Mouse (Mus musculus) heart, embryonic 10.5 days (tissue): ENCODE data around the gene Cdca7. TPM values are rescaled to one million over a fixed set of nuclear protein-coding genes. Genes with fewer than 3 reads are reported as not detected.

ENCODE experiments used
- DNase-seq: peaks from one replicate; pipeline ENCODE4 v3.0.0-alpha.2; 2017; ENCODE audit warnings: low spot score
- H3K27ac ChIP-seq: fragments of 300-500 bp; sonication (generic); 2 replicates; pipeline ENCODE4 v1.5.1; 2016; ENCODE audit warnings: mild to moderate bottlenecking
- H3K27me3 ChIP-seq: fragments of 300-500 bp; sonication (generic); 2 replicates; pipeline ENCODE4 v1.6.1; 2016; ENCODE audit warnings: mild to moderate bottlenecking; ENCODE audit not compliant: poor library complexity, insufficient read depth, severe bottlenecking
- H3K36me3 ChIP-seq: fragments of 300-500 bp; sonication (generic); 2 replicates; pipeline ENCODE4 v1.6.1; 2016; ENCODE audit warnings: mild to moderate bottlenecking, moderate library complexity
- H3K4me1 ChIP-seq: fragments of 300-500 bp; sonication (generic); 2 replicates; pipeline ENCODE4 v1.6.1; 2016; ENCODE audit warnings: mild to moderate bottlenecking
- H3K4me3 ChIP-seq: fragments of 300-500 bp; sonication (generic); 2 replicates; pipeline ENCODE4 v1.5.1; 2016; ENCODE audit warnings: mild to moderate bottlenecking, moderate library complexity
- H3K9me3 ChIP-seq: fragments of 300-500 bp; sonication (generic); 2 replicates; pipeline ENCODE4 v1.6.1; 2016; ENCODE audit warnings: mild to moderate bottlenecking, moderate library complexity
- WGBS: fragments of 180-500 bp; shearing (Covaris S2); methylation state at CpG from one replicate; pipeline ENCODE4 v1.1.7; 2016; 5-methylcytosine and 5-hydroxymethylcytosine counted together
- polyA plus RNA-seq: library from polyadenylated mRNA; unstranded; fragments of >200 nt; fragmentation: Nextera tagmentation; extraction: Ambion mirVana; gene quantifications from 2 replicates; pipeline ENCODE4 v1.2.1, GENCODE M21; 2016

Gene Cdca7
- polyA plus RNA-seq, 1 experiment from 2014 or later, result 119 TPM

GRCm38 (mm10) chr2:72471415-72472070 lies 4.4 kb upstream of the Cdca7 start:
- Histone ChIP-seq H3K9me3 (no peaks in the 10 kb centered on the region), H3K27me3 (no peaks in the 10 kb centered on the region), H3K4me3 (no peak overlapping the region), H3K27ac (no peak overlapping the region), H3K36me3 (no peaks in the 10 kb centered on the region), H3K4me1 (peaks cover 18% of the 10 kb centered on the region)
- DNase-seq, result no peak
- 69% methylated on average over 16 of the region's 16 CpGs for WGBS

- peaks cover 37% of the 10 kb centered on the region for H3K4me1 ChIP-seq
- peak overlapping the region; percentile 95; the same call in 1 of the 2 replicates for H3K27ac ChIP-seq
- 46% methylated on average over 7 of the region's 7 CpGs for WGBS
- no peak for DNase-seq
- no peaks in the 10 kb centered on the region for H3K27me3 ChIP-seq
- H3K36me3 ChIP-seq, result peaks cover 11% of the 10 kb centered on the region; the same call in 1 of the 2 replicates
- no peaks in the 10 kb centered on the region for H3K9me3 ChIP-seq
- peak overlapping the region; percentile 77 for H3K4me3 ChIP-seq
Observed at GRCm38 (mm10) chr2:72474531-72475287, 1.2 kb upstream of the Cdca7 start.

- H3K36me3 ChIP-seq, result peaks cover 18% of the 10 kb centered on the region
- peaks cover 41% of the 10 kb centered on the region for H3K4me1 ChIP-seq
- WGBS, result under 1% methylated on average over 7 of the region's 7 CpGs
- DNase-seq, result no peak
- no peaks in the 10 kb centered on the region for H3K27me3 ChIP-seq
- H3K9me3 ChIP-seq, result no peaks in the 10 kb centered on the region
- H3K27ac ChIP-seq, result peak overlapping the region; percentile 95
- H3K4me3 ChIP-seq, result peak overlapping the region; percentile 77
Observed at GRCm38 (mm10) chr2:72475423-72475796, 549 bp upstream of the Cdca7 start.

DNA sequence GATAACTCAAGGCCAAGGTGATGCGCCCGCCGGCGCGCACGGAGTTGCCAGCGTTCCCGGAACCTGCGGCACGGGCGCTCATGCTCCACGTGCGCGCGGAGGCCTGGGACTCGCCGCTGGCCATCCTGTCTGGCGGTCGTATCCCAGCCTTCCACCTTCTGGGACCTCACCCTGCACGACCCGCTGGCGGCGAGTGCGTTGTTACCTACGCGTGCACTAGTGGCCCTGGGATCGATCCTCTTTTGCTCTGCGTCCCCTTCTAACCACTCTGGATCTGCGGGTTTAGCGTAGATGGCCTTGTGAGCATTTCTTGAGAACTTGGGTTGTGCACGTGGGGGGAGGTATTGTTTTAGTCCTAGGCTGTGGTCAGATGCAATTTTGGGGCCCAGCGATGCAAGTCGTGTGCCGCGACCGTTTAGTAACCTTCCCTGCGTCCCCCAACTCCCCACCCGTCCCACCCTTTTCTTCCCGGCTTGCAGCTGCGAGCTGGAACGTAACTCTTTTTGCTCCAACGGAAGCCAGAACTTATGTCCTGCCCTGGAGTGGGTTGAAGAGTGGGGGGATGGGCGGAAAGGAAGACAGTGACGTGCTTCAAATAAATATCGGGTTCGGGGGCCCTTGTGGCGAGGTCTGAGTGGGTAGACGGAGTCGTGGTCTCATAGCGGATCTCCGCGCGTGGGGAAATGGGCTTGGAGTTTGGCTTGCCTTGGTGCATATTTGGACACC lies 690 bp downstream of the Cdca7 start:
- H3K4me3 ChIP-seq, result peak overlapping the region; percentile 77
- peaks cover 30% of the 10 kb centered on the region for H3K36me3 ChIP-seq
- H3K4me1 ChIP-seq, result peaks cover 41% of the 10 kb centered on the region
- WGBS, result under 1% methylated on average over 53 of the region's 53 CpGs
- H3K9me3 ChIP-seq, result no peaks in the 10 kb centered on the region
- no peaks in the 10 kb centered on the region for H3K27me3 ChIP-seq
- H3K27ac ChIP-seq, result peak overlapping the region; percentile 95
- peak; percentile 81 for DNase-seq

GRCm38 (mm10) chr2:72477221-72477620 lies 1.3 kb downstream of the Cdca7 start:
- Histone ChIP-seq H3K4me1 (peaks cover 41% of the 10 kb centered on the region), H3K4me3 (peak overlapping the region; percentile 77), H3K9me3 (no peaks in the 10 kb centered on the region), H3K27ac (peak overlapping the region; percentile 95), H3K27me3 (no peaks in the 10 kb centered on the region), H3K36me3 (peaks cover 36% of the 10 kb centered on the region)
- DNase-seq, result no peak
- 6% methylated on average over 11 of the region's 11 CpGs for WGBS

DNA sequence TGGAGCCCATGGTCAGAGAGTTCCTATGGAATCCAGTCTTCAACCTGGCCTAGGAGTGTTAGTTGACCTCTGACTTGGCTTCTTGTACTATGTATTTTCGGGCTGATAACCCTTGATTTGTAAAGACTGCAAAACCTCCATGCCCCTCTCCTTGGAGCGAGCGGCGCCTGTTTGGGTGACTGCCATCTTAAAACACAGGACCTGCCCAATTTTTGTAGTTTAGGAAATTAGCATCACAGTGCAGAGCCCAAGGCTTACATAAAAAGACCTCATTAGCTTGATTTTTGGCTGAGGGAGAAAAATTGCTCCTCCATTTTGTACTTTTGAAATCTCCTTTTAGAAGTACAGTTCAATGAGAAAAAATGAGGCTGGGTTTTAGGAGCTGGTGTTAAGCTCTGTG lies 2.2 kb downstream of the Cdca7 start:
- H3K27ac ChIP-seq, result no peak overlapping the region
- H3K36me3 ChIP-seq, result peaks cover 45% of the 10 kb centered on the region
- H3K4me1 ChIP-seq, result peaks cover 37% of the 10 kb centered on the region
- DNase-seq, result no peak
- no peaks in the 10 kb centered on the region for H3K27me3 ChIP-seq
- H3K4me3 ChIP-seq, result peak overlapping the region; percentile 77
- no peaks in the 10 kb centered on the region for H3K9me3 ChIP-seq
- 91% methylated on average over 4 of the region's 4 CpGs for WGBS

GRCm38 (mm10) chr2:72478921-72479320 lies 3.0 kb downstream of the Cdca7 start:
- DNase-seq, result no peak
- H3K9me3 ChIP-seq, result no peaks in the 10 kb centered on the region
- H3K4me1 ChIP-seq, result peaks cover 33% of the 10 kb centered on the region
- WGBS, result 84% methylated on average over 13 of the region's 13 CpGs
- H3K36me3 ChIP-seq, result peaks cover 53% of the 10 kb centered on the region
- no peak overlapping the region for H3K27ac ChIP-seq
- no peaks in the 10 kb centered on the region for H3K27me3 ChIP-seq
- no peak overlapping the region for H3K4me3 ChIP-seq

- H3K27ac ChIP-seq, result no peak overlapping the region
- H3K4me3 ChIP-seq, result no peak overlapping the region
- DNase-seq, result no peak
- peaks cover 62% of the 10 kb centered on the region for H3K36me3 ChIP-seq
- H3K9me3 ChIP-seq, result no peaks in the 10 kb centered on the region
- H3K27me3 ChIP-seq, result no peaks in the 10 kb centered on the region
- peaks cover 26% of the 10 kb centered on the region for H3K4me1 ChIP-seq
- 91% methylated on average over 9 of the region's 9 CpGs for WGBS
Observed at GRCm38 (mm10) chr2:72479818-72480217, 3.9 kb downstream of the Cdca7 start.

DNA sequence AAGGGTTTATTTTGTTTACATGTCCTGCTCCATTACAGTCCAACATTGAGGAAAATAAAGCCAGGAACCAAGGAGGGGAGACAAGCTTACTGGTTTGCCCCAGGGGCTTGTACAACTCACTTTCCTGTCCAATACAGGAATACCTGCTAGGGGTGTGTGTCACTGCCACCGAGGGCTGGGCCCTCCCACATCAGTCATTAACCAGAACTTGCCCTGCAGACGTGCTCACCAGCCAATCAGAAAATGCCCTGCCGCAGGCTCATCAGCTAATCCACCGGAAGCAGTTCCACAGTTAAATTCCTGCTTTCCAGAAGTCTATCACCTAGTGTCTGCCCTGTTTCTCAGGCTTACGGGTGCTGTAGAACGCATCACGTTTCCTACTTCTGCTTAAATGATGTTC lies 15.7 kb downstream of the Cdca7 start:
- 47% methylated on average over 7 of the region's 7 CpGs for WGBS
- H3K27me3 ChIP-seq, result no peaks in the 10 kb centered on the region
- DNase-seq, result no peak

GRCm38 (mm10) chr2:72493039-72493438 lies 17.1 kb downstream of the Cdca7 start:
- 35% methylated on average over 14 of the region's 14 CpGs for WGBS
- no peaks in the 10 kb centered on the region for H3K9me3 ChIP-seq
- H3K27me3 ChIP-seq, result no peaks in the 10 kb centered on the region; the same call in 1 of the 2 replicates
- peak overlapping the region; percentile 36 for H3K4me3 ChIP-seq
- H3K4me1 ChIP-seq, result 0 out of 2 replicates have a peak, but pooled peaks cover 3% of the 10 kb centered on the region
- DNase-seq, result no peak
- no peak overlapping the region for H3K27ac ChIP-seq
- H3K36me3 ChIP-seq, result no peaks in the 10 kb centered on the region

More for the DNA sequence above, 15.7 kb downstream of the Cdca7 start:
- no peak overlapping the region for H3K4me3 ChIP-seq
- H3K36me3 ChIP-seq, result peaks cover 10% of the 10 kb centered on the region; the same call in 1 of the 2 replicates
- 0 out of 2 replicates have a peak, but pooled peaks cover 3% of the 10 kb centered on the region for H3K4me1 ChIP-seq
- H3K9me3 ChIP-seq, result no peaks in the 10 kb centered on the region
- H3K27ac ChIP-seq, result no peak overlapping the region

- peak overlapping the region; percentile 48 for H3K4me3 ChIP-seq
- H3K9me3 ChIP-seq, result no peaks in the 10 kb centered on the region
- H3K27ac ChIP-seq, result peak overlapping the region; percentile 49; the same call in 1 of the 2 replicates
- peaks cover 25% of the 10 kb centered on the region for H3K27me3 ChIP-seq
- WGBS, result 6% methylated on average over 23 of the region's 23 CpGs
- DNase-seq, result no peak
- H3K4me1 ChIP-seq, result peaks cover 5% of the 10 kb centered on the region; the same call in 1 of the 2 replicates
- no peaks in the 10 kb centered on the region for H3K36me3 ChIP-seq
Observed at GRCm38 (mm10) chr2:72499074-72499721, 23.2 kb downstream of the Cdca7 start.

- WGBS, result 29% methylated on average over 8 of the region's 8 CpGs
- H3K4me3 ChIP-seq, result peak overlapping the region; percentile 48; the same call in 1 of the 2 replicates
Observed at GRCm38 (mm10) chr2:72499782-72500411, 23.9 kb downstream of the Cdca7 start.

More at GRCm38 (mm10) chr2:72499782-72500411, 23.9 kb downstream of the Cdca7 start:
- Histone ChIP-seq H3K27ac (no peak overlapping the region), H3K4me1 (peaks cover 5% of the 10 kb centered on the region; the same call in 1 of the 2 replicates), H3K36me3 (no peaks in the 10 kb centered on the region), H3K27me3 (peaks cover 25% of the 10 kb centered on the region), H3K9me3 (no peaks in the 10 kb centered on the region)
- no peak for DNase-seq
